Mouse (Mus musculus): Measurements from ENCODE around the gene Map3k13.

DNA sequence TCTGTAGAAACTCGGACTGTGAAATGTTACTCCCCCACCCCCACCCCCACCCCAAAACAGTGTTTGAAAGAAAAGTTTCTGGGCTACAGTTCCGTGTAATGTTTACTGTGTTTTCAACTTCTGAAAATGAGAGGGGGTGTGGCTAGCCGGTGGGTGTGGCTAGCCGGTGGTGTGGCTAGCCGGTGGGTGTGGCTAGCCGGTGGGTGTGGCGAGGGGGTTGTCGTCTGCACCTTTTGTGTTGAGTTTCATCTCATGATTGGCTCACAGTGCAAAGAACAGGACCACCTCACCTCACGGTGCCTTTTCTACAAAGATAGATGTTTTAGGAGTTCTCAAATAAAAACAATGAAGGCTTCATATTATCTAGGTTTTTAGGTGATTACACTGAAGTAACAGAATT, 24.0 kb downstream of the Map3k13 start:
- no peak for TF ChIP-seq CTCF (IDR thresholded peaks at IDR 0.05; ENCODE audit: borderline replicate concordance, control insufficient read depth, extremely low read depth, insufficient read depth, low read length, poor library complexity)
- no peak for TF ChIP-seq POLR2A (IDR thresholded peaks at IDR 0.05; ENCODE audit: control insufficient read depth, extremely low read depth, insufficient read depth, low read length, poor library complexity)
